Mouse (Mus musculus): ENCODE data around the gene Pik3r3. TPM values are rescaled to one million over a fixed set of nuclear protein-coding genes. Genes with fewer than 3 reads are reported as not detected.

Gene Pik3r3
- 3.6 TPM for total RNA-seq (2023)

DNA sequence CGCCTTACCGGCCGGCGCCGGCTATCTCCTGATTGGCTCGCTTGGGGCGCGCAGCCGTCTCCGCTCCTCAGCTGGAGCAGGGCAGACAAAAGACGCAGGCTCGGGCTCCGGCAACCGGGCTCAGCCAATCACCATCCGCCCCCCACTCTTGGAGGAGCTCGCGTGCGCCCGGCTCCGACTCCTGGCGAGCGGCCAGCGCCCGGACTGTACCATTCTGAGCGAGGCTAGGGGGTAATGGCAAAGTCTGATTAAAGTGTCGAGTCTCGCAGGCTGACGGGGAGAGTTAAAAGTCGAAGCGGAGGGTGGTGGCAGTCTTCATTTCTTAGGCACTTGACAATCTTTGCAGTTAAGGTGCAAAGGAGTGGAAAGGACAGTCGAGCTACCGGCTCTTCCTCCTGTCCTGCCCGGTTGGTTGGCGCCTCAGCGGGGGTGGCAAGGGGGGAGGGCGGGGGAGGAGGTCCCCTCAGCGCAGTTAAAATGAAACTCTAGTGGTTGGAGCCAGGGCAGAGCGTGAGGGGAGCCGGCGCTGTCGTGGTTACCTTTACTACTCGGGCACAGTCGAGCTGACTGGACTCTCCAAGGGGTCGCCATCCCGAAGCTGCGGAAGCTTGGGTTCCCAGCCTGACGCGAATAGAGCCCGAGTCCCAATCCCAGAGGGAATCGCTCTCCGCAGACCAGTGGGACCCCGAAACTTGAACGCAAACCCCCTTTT, at the start of gene Pik3r3:
Gene Pik3r3 (plus strand): TSS at position 479 of the 712 bp plus-strand sequence.

DNA sequence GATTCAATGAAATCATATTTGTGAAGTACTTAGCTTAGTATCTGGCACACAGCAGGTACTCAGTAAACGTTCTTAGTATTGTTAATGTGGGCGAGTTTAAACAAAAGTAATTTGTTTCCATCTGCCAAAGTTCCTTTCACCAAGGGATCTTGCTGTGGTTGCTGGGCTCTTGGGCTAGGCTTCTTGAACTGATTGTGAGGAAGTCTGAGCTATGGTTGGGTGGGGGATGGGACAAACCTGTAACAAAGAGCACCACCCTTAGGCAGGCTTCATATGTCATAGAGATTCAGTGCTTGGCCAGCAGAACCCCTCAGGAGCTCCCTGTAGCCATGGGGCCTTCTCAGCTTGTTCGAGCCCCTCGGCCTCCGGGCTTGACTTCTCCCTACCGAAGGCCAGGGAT, 48.3 kb upstream of the Pik3r3 start, which contains the start of the genes 1700042G07Rik and Gm49337:
Gene 1700042G07Rik (plus strand): TSS at position 301 of the 400 bp plus-strand sequence.
Gene Gm49337 (plus strand): TSS at position 313 of the 400 bp plus-strand sequence.

Other genes with a start within 250 kb of the Pik3r3 start
- 160 TPM for gene Faah, start 203.7 kb upstream of the Pik3r3 start, total RNA-seq (2023)
- 47.1 TPM for gene Nsun4, start 167.7 kb upstream of the Pik3r3 start, total RNA-seq (2023)
- 324 TPM for gene Uqcrh, start 146.5 kb upstream of the Pik3r3 start, total RNA-seq (2023)
- 24.2 TPM for gene Lrrc41, start 146.3 kb upstream of the Pik3r3 start, total RNA-seq (2023)
- 1.4 TPM for gene Rad54l, start 97.9 kb upstream of the Pik3r3 start, total RNA-seq (2023)
- 31.6 TPM for gene Pomgnt1, start 97.8 kb upstream of the Pik3r3 start, total RNA-seq (2023)
- gene Lurap1, start 70.3 kb upstream of the Pik3r3 start, total RNA-seq (2023) = 0.50 TPM
- not detected for gene Tspan1, start 54.0 kb upstream of the Pik3r3 start, total RNA-seq (2023)
- not detected for gene 1700042G07Rik, start 48.2 kb upstream of the Pik3r3 start, total RNA-seq (2023)
- not detected for gene Gm49337, start 48.2 kb upstream of the Pik3r3 start, total RNA-seq (2023)
- gene Mast2, start 242.6 kb downstream of the Pik3r3 start, total RNA-seq (2023) = 24.2 TPM